Mouse (Mus musculus): ENCODE results near the gene Pde6g. TPM values are rescaled to one million over a fixed set of nuclear protein-coding genes. Genes with fewer than 3 reads are reported as not detected.

Pde6g gene
- 0.44 TPM in 1 of 2 replicates, not detected in the other for polyA plus RNA-seq (2016; fragmentation: Nextera tagmentation; extraction: Ambion mirVana)

DNA sequence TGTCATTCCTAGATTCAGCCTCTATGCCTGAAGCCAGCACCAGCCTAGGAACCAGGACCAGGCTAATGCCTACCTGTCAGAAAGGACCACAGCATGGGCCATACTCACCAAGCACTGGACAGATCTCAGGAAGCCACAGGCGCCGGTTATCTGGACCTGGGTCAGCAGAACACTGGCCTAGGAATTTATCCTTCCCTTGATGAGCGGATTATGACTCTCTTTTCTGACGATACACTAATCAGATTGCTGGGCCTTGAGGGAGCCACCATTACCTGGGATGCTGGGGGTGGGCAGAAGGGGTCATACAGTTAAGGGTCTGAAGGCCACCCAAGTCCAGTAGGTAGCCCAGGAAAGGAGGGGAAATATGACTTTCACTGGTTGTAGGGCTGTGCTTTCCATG is at the start of gene Pde6g:
Gene Pde6g, minus strand, starts transcription at position 195 of the 400 bp plus-strand sequence.
- Histone ChIP-seq H3K27me3 (ENCODE audit: insufficient read depth, poor library complexity, severe bottlenecking) (no peaks in the 10 kb centered on the region), H3K36me3 (0 out of 2 replicates have a peak, but pooled peaks cover 10% of the 10 kb centered on the region), H3K4me1 (peaks cover 20% of the 10 kb centered on the region), H3K4me3 (no peak within 1 kb of the TSS), H3K27ac (no peak within 1 kb of the TSS), H3K9me3 (no peaks in the 10 kb centered on the region)
- 85% methylated on average over 4 of the region's 4 CpGs for WGBS
- DNase-seq (ENCODE audit: low spot score), result no peak

DNA sequence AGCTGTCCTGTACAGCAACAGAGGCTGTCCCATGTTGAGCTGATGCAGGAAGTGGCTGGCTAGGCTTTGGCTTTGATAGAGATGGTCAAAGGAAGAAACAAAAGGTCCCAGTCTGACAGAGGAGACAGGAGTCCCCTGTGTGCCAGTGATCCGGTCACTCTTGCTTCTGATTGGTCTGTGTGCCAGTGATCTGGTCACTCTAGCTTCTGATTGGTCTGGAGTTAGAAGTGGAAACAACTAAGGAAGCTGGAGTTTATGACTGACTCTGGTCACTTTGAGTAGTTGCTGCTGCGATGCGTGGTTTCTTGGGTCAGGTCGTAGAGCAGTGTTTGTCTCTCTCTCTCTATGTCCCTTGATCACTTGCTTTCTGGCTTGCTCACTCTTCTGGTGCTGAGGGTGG is 48.4 kb upstream of the Pde6g start:
- Histone ChIP-seq H3K27ac (no peak overlapping the region), H3K27me3 (ENCODE audit: insufficient read depth, poor library complexity, severe bottlenecking) (no peaks in the 10 kb centered on the region), H3K9me3 (no peaks in the 10 kb centered on the region), H3K4me3 (no peak overlapping the region), H3K4me1 (peaks cover 8% of the 10 kb centered on the region; the same call in 1 of the 2 replicates), H3K36me3 (peaks cover 26% of the 10 kb centered on the region)
- no peak for DNase-seq (ENCODE audit: low spot score)
- WGBS, result 87% methylated on average over 4 of the region's 4 CpGs

DNA sequence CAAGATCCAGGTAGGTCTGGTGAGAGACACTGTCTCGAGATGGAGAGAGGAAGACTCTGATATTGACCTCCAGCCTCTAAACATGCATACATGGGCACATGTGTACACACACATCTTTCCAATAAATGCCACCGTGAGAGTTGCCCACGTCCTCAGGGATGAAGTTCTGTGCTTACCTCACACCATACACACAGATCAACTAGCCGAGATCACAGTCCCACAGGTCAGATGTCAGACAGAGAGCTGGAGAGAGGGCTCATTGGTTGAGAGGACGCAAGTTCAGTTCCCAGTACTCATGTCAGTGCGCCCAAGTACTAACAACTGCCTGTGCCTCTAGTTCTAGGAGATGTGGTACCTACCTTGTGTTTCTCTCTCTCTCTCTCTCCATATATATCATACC is 47.7 kb upstream of the Pde6g start:
- DNase-seq (ENCODE audit: low spot score), result no peak
- H3K4me3 ChIP-seq, result no peak overlapping the region
- peaks cover 33% of the 10 kb centered on the region for H3K36me3 ChIP-seq
- H3K9me3 ChIP-seq, result no peaks in the 10 kb centered on the region
- H3K4me1 ChIP-seq, result peaks cover 8% of the 10 kb centered on the region; the same call in 1 of the 2 replicates
- WGBS, result 67% methylated on average over 6 of the region's 6 CpGs
- no peak overlapping the region for H3K27ac ChIP-seq
- no peaks in the 10 kb centered on the region for H3K27me3 ChIP-seq (ENCODE audit: insufficient read depth, poor library complexity, severe bottlenecking)

GRCm38 (mm10) chr11:120500357-120500756 is 47.1 kb upstream of the Pde6g start:
- H3K27me3 ChIP-seq (ENCODE audit: insufficient read depth, poor library complexity, severe bottlenecking), result no peaks in the 10 kb centered on the region
- H3K9me3 ChIP-seq, result no peaks in the 10 kb centered on the region
- peaks cover 8% of the 10 kb centered on the region; the same call in 1 of the 2 replicates for H3K4me1 ChIP-seq
- no peak overlapping the region for H3K27ac ChIP-seq
- WGBS, result 20% methylated on average over 3 of the region's 3 CpGs
- no peak for DNase-seq (ENCODE audit: low spot score)
- H3K4me3 ChIP-seq, result no peak overlapping the region
- H3K36me3 ChIP-seq, result peaks cover 39% of the 10 kb centered on the region

GRCm38 (mm10) chr11:120499894-120500293 is 46.6 kb upstream of the Pde6g start:
- WGBS, result 76% methylated on average over 6 of the region's 6 CpGs
- Histone ChIP-seq H3K27me3 (ENCODE audit: insufficient read depth, poor library complexity, severe bottlenecking) (no peaks in the 10 kb centered on the region), H3K4me3 (no peak overlapping the region), H3K9me3 (no peaks in the 10 kb centered on the region), H3K4me1 (peaks cover 8% of the 10 kb centered on the region; the same call in 1 of the 2 replicates), H3K27ac (no peak overlapping the region), H3K36me3 (peaks cover 44% of the 10 kb centered on the region)
- DNase-seq (ENCODE audit: low spot score), result no peak

DNA sequence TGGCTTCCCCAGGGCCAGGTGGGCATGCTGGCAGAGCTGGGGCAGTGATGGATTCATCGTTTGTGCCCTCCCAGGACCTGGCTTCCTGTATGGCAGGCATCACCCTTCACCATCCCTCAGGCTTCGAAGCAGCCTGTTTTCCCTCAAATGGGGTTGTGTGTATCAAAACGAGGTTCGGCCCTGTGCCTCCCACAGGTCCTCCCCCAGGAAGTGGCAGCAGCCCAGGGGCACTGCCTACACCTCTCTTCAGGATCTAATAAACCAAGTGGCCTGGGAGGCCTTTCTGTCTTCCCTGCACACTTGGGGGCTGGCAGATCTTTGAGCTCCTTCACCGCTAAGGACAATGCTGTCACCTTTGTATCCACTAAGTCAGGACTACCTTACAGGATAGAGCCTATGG is 45.6 kb upstream of the Pde6g start:
- H3K4me3 ChIP-seq, result no peak overlapping the region
- H3K36me3 ChIP-seq, result peaks cover 54% of the 10 kb centered on the region

DNA sequence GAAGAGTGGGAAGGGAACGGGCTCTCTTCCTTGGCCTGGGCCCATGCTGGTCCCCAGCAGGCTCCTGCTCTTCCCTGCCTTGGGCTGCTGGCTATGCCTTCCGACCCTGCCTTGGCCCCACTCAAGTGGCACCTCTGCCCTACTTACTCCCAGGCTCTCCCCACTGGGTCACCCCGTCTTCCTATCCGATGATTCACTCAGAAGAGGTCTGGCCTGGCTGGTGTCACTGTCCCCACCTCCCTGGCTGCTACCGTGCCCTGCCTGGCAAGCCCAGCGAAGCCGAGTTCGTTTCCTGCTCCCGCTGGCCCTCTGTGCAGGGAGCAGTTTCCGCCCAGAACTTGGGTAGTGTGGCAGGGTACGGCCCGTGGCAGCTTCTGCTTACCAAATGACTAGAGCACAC is 44.9 kb upstream of the Pde6g start:
- H3K9me3 ChIP-seq, result no peaks in the 10 kb centered on the region
- no peak for DNase-seq (ENCODE audit: low spot score)
- peaks cover 55% of the 10 kb centered on the region for H3K36me3 ChIP-seq
- H3K27ac ChIP-seq, result no peak overlapping the region
- peaks cover 17% of the 10 kb centered on the region for H3K4me1 ChIP-seq
- H3K4me3 ChIP-seq, result no peak overlapping the region
- 92% methylated on average over 12 of the region's 12 CpGs for WGBS
- H3K27me3 ChIP-seq (ENCODE audit: insufficient read depth, poor library complexity, severe bottlenecking), result no peaks in the 10 kb centered on the region

More for the DNA sequence above, 45.6 kb upstream of the Pde6g start:
- Histone ChIP-seq H3K4me1 (peaks cover 12% of the 10 kb centered on the region; the same call in 1 of the 2 replicates), H3K9me3 (no peaks in the 10 kb centered on the region), H3K27ac (no peak overlapping the region), H3K27me3 (ENCODE audit: insufficient read depth, poor library complexity, severe bottlenecking) (no peaks in the 10 kb centered on the region)
- WGBS, result 79% methylated on average over 5 of the region's 5 CpGs
- DNase-seq (ENCODE audit: low spot score), result no peak

- H3K36me3 ChIP-seq, result peaks cover 55% of the 10 kb centered on the region
- no peak overlapping the region for H3K4me3 ChIP-seq
- no peak overlapping the region; the same call in 1 of the 2 replicates for H3K27ac ChIP-seq
- 87% methylated on average over 3 of the region's 3 CpGs for WGBS
- DNase-seq (ENCODE audit: low spot score), result no peak
- H3K27me3 ChIP-seq (ENCODE audit: insufficient read depth, poor library complexity, severe bottlenecking), result no peaks in the 10 kb centered on the region
- H3K4me1 ChIP-seq, result peaks cover 25% of the 10 kb centered on the region
- no peaks in the 10 kb centered on the region for H3K9me3 ChIP-seq
These were observed 44.1 kb upstream of the Pde6g start for GRCm38 (mm10) chr11:120497436-120497835.

GRCm38 (mm10) chr11:120493911-120494310 is 40.6 kb upstream of the Pde6g start:
- no peak overlapping the region for H3K4me3 ChIP-seq
- H3K9me3 ChIP-seq, result no peaks in the 10 kb centered on the region
- peaks cover 61% of the 10 kb centered on the region for H3K36me3 ChIP-seq
- 79% methylated on average over 3 of the region's 3 CpGs for WGBS
- DNase-seq (ENCODE audit: low spot score), result no peak
- H3K4me1 ChIP-seq, result peaks cover 43% of the 10 kb centered on the region
- H3K27ac ChIP-seq, result no peak overlapping the region
- no peaks in the 10 kb centered on the region for H3K27me3 ChIP-seq (ENCODE audit: insufficient read depth, poor library complexity, severe bottlenecking)

DNA sequence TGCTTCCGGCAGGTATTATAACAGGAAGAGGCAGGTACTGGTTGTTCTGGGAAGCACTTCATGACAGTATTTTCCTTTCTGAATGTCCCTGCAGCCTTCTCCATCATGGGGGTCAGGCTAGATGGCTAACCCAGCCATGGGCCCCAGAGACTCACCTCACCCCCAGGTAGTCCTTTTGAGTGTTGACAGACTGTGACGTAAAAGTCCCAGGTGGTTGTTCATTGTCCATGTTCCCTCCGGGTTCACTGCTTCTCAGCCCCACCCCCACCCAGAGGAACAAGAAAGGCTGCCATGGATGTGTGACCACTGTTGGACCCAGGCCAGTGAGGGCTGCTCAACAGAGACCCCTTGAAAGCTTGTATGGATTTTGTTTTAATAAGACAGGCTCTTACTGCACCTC is 40.1 kb upstream of the Pde6g start:
- Histone ChIP-seq H3K36me3 (peaks cover 61% of the 10 kb centered on the region), H3K4me1 (peaks cover 43% of the 10 kb centered on the region), H3K27me3 (ENCODE audit: insufficient read depth, poor library complexity, severe bottlenecking) (no peaks in the 10 kb centered on the region), H3K9me3 (no peaks in the 10 kb centered on the region), H3K27ac (peak overlapping the region; percentile 92; the same call in 1 of the 2 replicates), H3K4me3 (peak overlapping the region; percentile 89)
- WGBS, result 60% methylated on average over 3 of the region's 3 CpGs
- DNase-seq (ENCODE audit: low spot score), result no peak

DNA sequence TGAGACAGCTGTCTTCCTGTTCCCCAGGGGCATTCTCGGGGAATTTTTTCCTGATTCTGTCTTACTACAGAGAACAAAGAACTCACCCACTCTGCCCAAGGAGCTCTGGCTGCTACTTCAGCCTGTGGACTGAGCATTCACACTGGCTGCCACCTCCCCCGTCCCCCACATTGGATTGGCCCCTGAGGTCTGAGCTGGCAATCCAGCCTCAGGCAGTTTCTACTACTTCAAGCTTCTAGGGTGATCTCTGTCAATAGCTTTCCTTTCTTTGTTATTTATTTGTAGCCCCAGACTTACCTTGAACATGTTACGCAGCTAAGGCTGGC is 39.5 kb upstream of the Pde6g start:
- peaks cover 61% of the 10 kb centered on the region for H3K36me3 ChIP-seq
- H3K27ac ChIP-seq, result peak overlapping the region; percentile 92
- DNase-seq (ENCODE audit: low spot score), result no peak
- H3K27me3 ChIP-seq (ENCODE audit: insufficient read depth, poor library complexity, severe bottlenecking), result no peaks in the 10 kb centered on the region
- H3K4me3 ChIP-seq, result peak overlapping the region; percentile 89
- no peaks in the 10 kb centered on the region for H3K9me3 ChIP-seq
- 29% methylated on average over 3 of the region's 3 CpGs for whole genome bisulfite sequencing
- peaks cover 40% of the 10 kb centered on the region for H3K4me1 ChIP-seq

GRCm38 (mm10) chr11:120492024-120492877 is 39.0 kb upstream of the Pde6g start:
- Histone ChIP-seq H3K9me3 (no peaks in the 10 kb centered on the region), H3K27ac (peak overlapping the region; percentile 92), H3K4me1 (peaks cover 40% of the 10 kb centered on the region), H3K36me3 (peaks cover 61% of the 10 kb centered on the region), H3K27me3 (ENCODE audit: insufficient read depth, poor library complexity, severe bottlenecking) (no peaks in the 10 kb centered on the region), H3K4me3 (peak overlapping the region; percentile 89)
- peak; percentile 93 for DNase-seq (ENCODE audit: low spot score)
- under 1% methylated on average over 48 of the region's 48 CpGs for WGBS

GRCm38 (mm10) chr11:120491317-120492023 is 38.2 kb upstream of the Pde6g start, which contains the start of gene Slc25a10:
TSS of gene Slc25a10 (plus strand) at chr11:120491840.
- Histone ChIP-seq H3K4me3 (peak within 1 kb of the TSS; percentile 89), H3K27ac (peak within 1 kb of the TSS; percentile 92), H3K27me3 (ENCODE audit: insufficient read depth, poor library complexity, severe bottlenecking) (no peaks in the 10 kb centered on the region), H3K4me1 (peaks cover 40% of the 10 kb centered on the region), H3K9me3 (no peaks in the 10 kb centered on the region), H3K36me3 (peaks cover 61% of the 10 kb centered on the region)
- under 1% methylated on average over 35 of the region's 35 CpGs for WGBS
- peak; percentile 95 for DNase-seq (ENCODE audit: low spot score)

All from heart, embryonic 10.5 days (tissue).